Mouse (Mus musculus) cerebellum, adult 2 months (tissue): ENCODE results near the gene Ccdc137.

Experiments used
- CTCF ChIP-seq: fragments of 200-500 bp; IDR thresholded peaks from 2 replicates; pipeline ENCODE4 v1.5.1; 2011; ENCODE audit warnings: low read depth, mild to moderate bottlenecking, control low read depth, low read length, moderate library complexity, borderline replicate concordance; ENCODE audit not compliant: insufficient read depth
- POLR2A ChIP-seq: fragments of 200-500 bp; IDR thresholded peaks from 2 replicates; pipeline ENCODE4 v1.6.1; 2011; ENCODE audit warnings: low read length, control low read depth, borderline replicate concordance; ENCODE audit not compliant: insufficient read depth

DNA sequence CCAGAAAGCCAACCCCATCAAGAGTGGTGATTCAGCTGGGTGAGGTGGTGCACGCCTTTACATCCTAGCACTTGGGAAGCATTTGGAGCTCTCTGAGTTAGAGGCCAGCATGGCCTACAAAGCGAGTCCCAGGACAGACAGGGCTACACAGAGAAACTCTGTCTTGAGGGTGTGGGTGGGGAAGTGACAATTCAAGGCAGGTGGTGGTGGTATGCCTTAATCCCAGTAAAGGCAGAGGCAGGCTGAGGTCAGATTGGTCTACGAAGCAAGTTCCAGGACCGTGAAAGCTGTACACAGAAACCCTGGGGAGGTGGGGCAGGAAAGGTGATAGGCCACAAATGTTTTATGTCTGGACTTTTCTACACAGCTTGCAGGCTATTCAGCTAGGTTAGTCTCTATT lies 3.0 kb upstream of the Ccdc137 start:
- TF ChIP-seq CTCF (no peak), POLR2A (no peak)
